Mouse (Mus musculus) gonadal fat pad, adult 2 months (tissue): ENCODE results near the gene Adck1. TPM values are rescaled to one million over a fixed set of nuclear protein-coding genes. Genes with fewer than 3 reads are reported as not detected.
"Not testable (repeated sequence)": the region's sequence is repeated elsewhere in the genome, so short reads cannot be mapped to it uniquely, and the experiment has no call there.

Experiments
- DNase-seq: peaks from one replicate; pipeline ENCODE4 v3.0.0-alpha.2; 2012; ENCODE audit warnings: low read depth
- polyA plus RNA-seq: library from polyadenylated mRNA; depleted of rRNA; stranded (reverse); fragments of >200 nt; gene quantifications from 2 replicates; pipeline ENCODE4 v1.2.3, GENCODE M21; 2012; rRNA removed

The Adck1 gene
- 17.4 and 24.6 TPM in 2 replicates for polyA plus RNA-seq

DNA sequence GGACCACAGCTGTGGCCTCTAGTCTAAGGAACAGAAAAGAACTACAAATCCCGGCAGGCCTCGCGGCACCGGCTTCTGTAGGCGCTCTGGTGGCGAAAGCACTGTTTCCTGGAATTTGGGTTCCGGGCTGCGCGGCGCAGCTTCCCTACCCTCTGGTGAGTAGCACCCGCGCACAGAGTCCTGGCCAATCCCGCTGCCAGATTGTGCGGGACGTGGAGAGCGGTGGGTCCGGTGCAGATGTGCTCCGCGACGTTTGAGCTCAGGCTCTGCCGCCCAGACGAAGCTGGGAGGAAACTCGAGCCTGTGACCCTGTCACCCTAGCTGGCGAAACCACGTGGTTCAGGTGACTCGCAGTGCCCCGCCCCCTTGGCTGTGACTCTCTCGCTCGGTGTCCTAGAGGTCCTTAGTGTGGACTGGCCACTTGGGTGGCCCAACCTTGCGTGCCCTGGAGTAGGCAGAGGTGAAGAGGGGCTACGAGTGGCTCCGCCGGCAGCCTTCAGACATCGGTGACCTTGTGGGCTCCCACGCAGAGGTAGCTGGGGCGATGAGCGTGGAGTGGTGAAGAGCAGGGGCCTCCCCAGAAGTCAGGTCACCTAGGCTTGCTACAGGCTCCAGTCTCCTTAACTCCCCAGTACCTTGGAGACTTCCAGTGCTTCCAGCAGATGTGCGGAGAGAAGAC is at the start of gene Adck1:
TSS of gene Adck1 (plus strand) at position 114 of the 679 bp plus-strand sequence.
- DNase-seq = no peak

DNA sequence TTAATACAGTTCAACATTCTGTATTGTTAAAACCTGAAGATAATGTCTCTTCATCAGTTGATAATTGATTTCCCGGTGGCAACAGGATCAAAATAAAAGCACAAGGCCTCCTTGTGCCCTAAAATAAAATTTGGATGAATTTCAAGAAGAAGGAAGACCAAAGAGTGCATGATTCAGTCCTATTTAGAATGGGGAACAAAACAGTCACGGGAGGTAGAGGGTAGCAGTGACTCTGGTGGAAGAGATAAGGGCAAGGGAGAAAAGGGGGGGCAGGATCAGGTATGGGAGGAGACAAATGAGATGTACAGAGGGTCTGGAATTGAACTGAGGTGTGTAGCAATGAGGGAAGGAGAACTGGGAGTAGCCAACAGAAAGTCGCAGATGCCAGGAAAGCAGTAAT is 45.8 kb upstream of the Adck1 start:
- no peak for DNase-seq

DNA sequence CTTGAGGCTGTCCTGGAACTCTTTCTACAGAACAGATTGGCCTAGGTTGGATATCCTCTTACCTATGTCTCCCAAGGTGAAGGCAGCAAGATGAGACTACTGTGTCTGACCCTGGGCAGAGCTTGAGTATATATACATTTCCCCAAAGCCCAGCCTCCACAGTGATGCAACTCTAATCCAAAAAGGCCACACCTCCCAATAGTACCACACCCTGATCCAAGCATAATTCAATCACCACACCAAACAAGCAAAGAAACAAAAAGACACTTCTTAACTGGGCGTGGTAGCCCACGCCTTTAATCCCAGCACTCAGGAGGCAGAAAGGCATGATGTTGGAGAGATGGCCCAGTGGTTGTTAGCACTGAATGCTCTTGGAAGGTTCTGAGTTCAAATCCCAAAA is 36.4 kb upstream of the Adck1 start, which contains the start of gene Gm5039:
TSS of gene Gm5039 (minus strand) at position 101 of the 400 bp plus-strand sequence.
- DNase-seq = not testable (repeated sequence)

- not testable (repeated sequence) for DNase-seq
Measured at GRCm38 (mm10) chr12:88336662-88337413, 23.5 kb upstream of the Adck1 start.

GRCm38 (mm10) chr12:88341286-88341685 is 19.1 kb upstream of the Adck1 start:
- DNase-seq = not testable (repeated sequence)

DNA sequence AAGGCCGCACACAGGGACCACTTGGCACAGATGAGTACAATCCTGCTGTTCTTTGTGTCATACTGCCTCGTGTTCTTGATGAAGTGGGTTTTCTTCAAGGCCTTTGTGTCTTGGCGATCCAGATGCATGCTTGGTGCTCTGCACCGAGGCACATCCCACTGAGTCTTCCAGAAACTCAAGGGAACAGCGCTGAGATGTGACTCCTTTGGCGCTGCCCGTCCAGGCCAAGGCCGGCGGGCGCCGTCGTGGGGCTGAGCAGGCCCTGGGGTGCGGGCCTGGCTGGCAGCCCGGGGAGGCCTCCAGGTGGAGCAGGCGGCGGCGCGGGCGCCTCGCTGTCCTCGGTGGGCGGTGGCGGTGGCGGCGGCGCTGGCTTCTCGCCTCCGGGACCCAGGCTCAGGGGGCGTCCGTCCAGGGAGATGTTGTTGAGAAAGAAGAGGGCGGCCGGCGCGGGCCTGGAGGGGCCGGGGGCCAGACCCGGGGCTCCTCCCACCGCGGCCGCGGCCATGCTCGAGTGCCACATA is 6.1 kb upstream of the Adck1 start:
- DNase-seq = no peak

DNA sequence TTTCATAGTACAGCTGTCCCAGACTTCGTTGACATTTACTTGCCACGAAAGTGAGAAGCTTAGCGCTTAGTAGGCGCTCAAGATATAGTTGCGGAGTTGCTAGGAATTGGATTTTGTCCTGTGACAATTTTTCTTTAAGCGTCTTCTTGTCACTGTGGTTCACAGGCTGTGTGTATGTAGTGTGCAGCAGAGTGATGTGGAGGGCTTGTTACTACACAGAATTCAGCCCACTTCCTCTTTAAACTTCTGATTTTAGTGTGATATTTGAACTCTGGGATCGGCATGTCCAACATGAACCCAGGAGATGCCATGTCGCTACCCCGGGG is 729 bp downstream of the Adck1 start:
- no peak for DNase-seq

- DNase-seq = no peak
Measured at GRCm38 (mm10) chr12:88367673-88368072, 7.3 kb downstream of the Adck1 start.

- no peak for DNase-seq
Measured at GRCm38 (mm10) chr12:88368618-88369017, 8.3 kb downstream of the Adck1 start.

GRCm38 (mm10) chr12:88369690-88370089 is 9.3 kb downstream of the Adck1 start:
- DNase-seq = not testable (repeated sequence)

- DNase-seq = not testable (repeated sequence)
Measured at GRCm38 (mm10) chr12:88370321-88370720, 10.0 kb downstream of the Adck1 start.

DNA sequence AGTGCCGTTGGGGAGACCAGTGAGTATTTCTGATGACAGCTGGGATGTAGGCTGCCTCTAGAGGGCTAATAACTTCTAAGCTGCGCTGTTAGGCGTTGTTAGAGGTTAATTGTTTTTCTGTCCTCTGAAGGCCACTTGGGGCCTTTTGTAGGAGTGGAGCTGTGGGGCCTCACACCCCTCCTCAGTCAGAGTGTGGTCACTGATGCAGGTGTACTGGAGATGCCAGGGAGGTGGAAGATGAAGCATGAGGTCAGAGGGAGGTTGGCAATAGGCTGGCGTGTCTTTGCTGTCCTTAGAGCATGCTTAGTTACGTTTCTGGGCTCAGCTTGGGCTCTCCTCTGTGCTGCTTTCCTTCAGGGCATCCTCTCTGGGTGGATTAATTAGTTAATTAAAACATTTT is 11.7 kb downstream of the Adck1 start:
- no peak for DNase-seq

DNA sequence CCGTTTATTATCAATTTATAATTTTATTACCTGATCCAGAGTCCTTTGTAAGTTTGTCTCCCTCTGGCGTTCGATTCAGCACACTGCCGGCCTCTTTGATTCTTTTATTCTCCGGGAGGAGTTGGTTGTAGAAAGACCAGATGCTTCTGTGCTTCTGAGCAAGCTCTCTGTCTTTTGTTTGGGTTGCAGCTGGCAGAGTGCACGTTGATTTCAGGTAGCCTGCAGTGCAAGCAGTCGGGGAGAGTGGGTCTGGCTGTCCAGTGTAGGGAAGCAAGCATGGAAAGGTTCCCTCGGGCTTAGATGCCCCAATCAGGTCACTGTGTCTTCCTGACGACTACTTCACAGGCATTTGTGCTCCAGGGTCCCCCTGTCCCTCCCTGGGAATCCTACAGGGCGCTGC is 16.5 kb downstream of the Adck1 start:
- no peak for DNase-seq

GRCm38 (mm10) chr12:88378256-88378655 is 17.9 kb downstream of the Adck1 start:
- DNase-seq = no peak

- DNase-seq = no peak
Measured at GRCm38 (mm10) chr12:88388832-88389231, 28.5 kb downstream of the Adck1 start.

DNA sequence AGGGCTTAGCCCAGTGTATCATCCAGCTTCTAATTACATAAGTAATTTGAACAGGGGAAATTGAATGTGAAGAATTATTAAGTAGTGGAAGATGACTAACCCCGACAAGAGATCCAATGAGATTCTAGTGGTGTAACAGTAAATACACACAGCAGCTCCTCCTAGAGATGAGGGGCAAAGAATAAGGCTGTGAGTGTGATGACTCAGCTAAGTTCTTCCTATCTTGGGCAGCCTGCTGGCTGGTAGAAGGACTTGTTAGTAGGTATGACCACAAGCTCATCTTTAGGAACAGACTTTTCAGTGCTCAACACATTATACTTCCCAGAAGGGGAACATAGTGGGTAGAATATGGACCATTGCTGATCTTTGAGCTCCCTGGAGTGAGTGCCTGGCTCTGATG is 38.3 kb downstream of the Adck1 start:
- DNase-seq = no peak

- no peak for DNase-seq
Measured at GRCm38 (mm10) chr12:88403541-88403940, 43.2 kb downstream of the Adck1 start.

DNA sequence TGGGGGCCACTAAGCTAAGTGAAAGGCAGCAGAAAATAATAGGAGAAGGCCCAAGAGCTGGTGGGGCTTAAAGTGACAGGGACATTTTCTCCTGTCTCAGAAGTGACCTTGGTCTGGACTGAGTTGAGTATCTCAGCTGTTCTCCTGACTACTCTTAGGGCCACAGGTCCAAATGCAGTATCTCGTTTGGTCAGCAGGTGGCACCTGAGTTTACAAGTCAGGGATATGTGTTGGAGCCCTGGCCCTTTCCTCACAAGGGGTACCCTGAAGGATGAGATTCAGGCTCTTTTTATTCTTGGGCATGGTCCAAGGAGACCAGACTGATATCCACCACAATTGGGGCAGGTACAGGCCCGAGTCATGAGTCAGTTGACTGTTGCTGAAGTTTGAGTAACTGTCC is 44.8 kb downstream of the Adck1 start:
- DNase-seq = no peak

- no peak for DNase-seq
Measured at GRCm38 (mm10) chr12:88407996-88408322, 47.6 kb downstream of the Adck1 start.

DNA sequence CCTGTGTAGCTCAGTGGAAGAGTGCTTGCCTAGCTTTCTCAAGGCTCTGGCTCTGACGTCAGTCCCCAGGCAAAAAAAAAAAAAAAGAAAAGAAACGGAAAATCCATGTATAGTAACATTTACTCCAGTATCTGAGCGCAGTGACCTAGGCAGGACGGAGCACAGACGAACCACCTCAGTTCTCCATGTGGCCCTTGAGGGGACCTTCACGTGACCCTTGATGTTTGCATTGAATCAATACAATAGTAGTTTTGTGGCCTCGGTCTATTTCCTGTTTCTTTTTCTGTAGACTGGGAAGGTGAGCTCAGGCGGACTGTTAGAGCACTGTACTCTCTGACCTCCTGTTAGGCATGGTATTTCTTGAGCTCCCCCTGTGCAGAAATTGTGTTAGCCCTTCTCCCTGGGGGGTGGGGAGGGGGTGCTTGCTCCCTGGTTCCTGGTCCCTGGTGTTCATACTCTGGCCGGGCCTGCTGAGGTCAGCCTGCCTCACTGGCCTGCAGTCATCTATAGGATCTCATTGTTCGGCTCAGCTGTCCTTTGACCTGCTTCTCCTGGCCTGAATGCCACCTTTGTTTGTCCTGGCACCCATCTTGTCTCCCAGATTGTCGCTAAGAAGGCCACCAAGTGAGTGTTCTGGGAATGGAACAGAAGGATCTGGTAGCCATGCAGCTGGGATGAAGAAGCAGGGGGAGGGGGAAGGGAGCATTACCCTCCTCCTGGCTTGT is 48.1 kb downstream of the Adck1 start:
- no peak for DNase-seq

- no peak for DNase-seq
Measured at GRCm38 (mm10) chr12:88413239-88413638, 52.9 kb downstream of the Adck1 start.

GRCm38 (mm10) chr12:88419912-88420621 is 59.7 kb downstream of the Adck1 start:
- no peak for DNase-seq
